Mouse (Mus musculus): Measurements from ENCODE around the gene Klhl8. TPM values are rescaled to one million over a fixed set of nuclear protein-coding genes. Genes with fewer than 3 reads are reported as not detected.
A peak's percentile ranks its signal among the peaks of the same experiment; 100 is the strongest.

Gene Klhl8
- total RNA-seq, 2 experiments from 2014 or later, result 40.8 to 43.0 TPM

GRCm38 (mm10) chr5:103916595-103917356, 5.7 kb upstream of the Klhl8 start:
- no peak for DNase-seq (ENCODE audit: low spot score in 2 of 2)

- DNase-seq (ENCODE audit: low spot score in 2 of 2), result no peak
Observed at GRCm38 (mm10) chr5:103914335-103915226, 3.5 kb upstream of the Klhl8 start.

GRCm38 (mm10) chr5:103913150-103913549, 2.1 kb upstream of the Klhl8 start:
- no peak for DNase-seq (ENCODE audit: low spot score in 2 of 2)

GRCm38 (mm10) chr5:103911555-103911954, 496 bp upstream of the Klhl8 start:
- DNase-seq (ENCODE audit: low spot score in 2 of 2), result no peak

- no peak for DNase-seq (ENCODE audit: low spot score in 2 of 2)
Observed at GRCm38 (mm10) chr5:103910156-103910555, 903 bp downstream of the Klhl8 start.

- no peak for DNase-seq (ENCODE audit: low spot score in 2 of 2)
Observed at GRCm38 (mm10) chr5:103909466-103909865, 1.6 kb downstream of the Klhl8 start.

GRCm38 (mm10) chr5:103908851-103909250, 2.2 kb downstream of the Klhl8 start:
- DNase-seq (ENCODE audit: low spot score in 2 of 2), result no peak

GRCm38 (mm10) chr5:103907844-103908243, 3.2 kb downstream of the Klhl8 start:
- DNase-seq (ENCODE audit: low spot score in 2 of 2), result no peak

GRCm38 (mm10) chr5:103906173-103906572, 4.9 kb downstream of the Klhl8 start:
- DNase-seq (ENCODE audit: low spot score in 2 of 2), result no peak

- no peak for DNase-seq (ENCODE audit: low spot score in 2 of 2)
Observed at GRCm38 (mm10) chr5:103898310-103898709, 12.7 kb downstream of the Klhl8 start.

- no peak for DNase-seq (ENCODE audit: low spot score in 2 of 2)
Observed at GRCm38 (mm10) chr5:103889766-103890165, 21.3 kb downstream of the Klhl8 start.

GRCm38 (mm10) chr5:103863759-103864158, 47.3 kb downstream of the Klhl8 start:
- DNase-seq (ENCODE audit: low spot score in 2 of 2), result no peak

- DNase-seq (ENCODE audit: low spot score in 2 of 2), result no peak
Observed at GRCm38 (mm10) chr5:103860622-103861021, 50.4 kb downstream of the Klhl8 start.

GRCm38 (mm10) chr5:103857151-103857550, 53.9 kb downstream of the Klhl8 start:
- DNase-seq (ENCODE audit: low spot score in 2 of 2), result no peak

GRCm38 (mm10) chr5:103856286-103857009, 54.6 kb downstream of the Klhl8 start:
- DNase-seq (ENCODE audit: low spot score in 2 of 2), result no peak

- no peak for DNase-seq (ENCODE audit: low spot score in 2 of 2)
Observed at GRCm38 (mm10) chr5:103855483-103856211, 55.4 kb downstream of the Klhl8 start.

- no peak for DNase-seq (ENCODE audit: low spot score in 2 of 2)
Observed at GRCm38 (mm10) chr5:103854807-103855194, 56.3 kb downstream of the Klhl8 start.

- DNase-seq (ENCODE audit: low spot score in 2 of 2), result peak; percentile 43 to 66
Observed at GRCm38 (mm10) chr5:103854041-103854806, 56.8 kb downstream of the Klhl8 start.

- DNase-seq (ENCODE audit: low spot score in 2 of 2), result no peak
Observed at GRCm38 (mm10) chr5:103852756-103853549, 58.1 kb downstream of the Klhl8 start.
